Mouse (Mus musculus) lung, embryonic 16.5 days (tissue): Measurements from ENCODE around the gene Myo10. TPM values are rescaled to one million over a fixed set of nuclear protein-coding genes. Genes with fewer than 3 reads are reported as not detected.

Experiments used
- ATAC-seq: fragments of 200-750 bp; cut with Nextera tagmentation; 2 replicates; pipeline ENCODE4 v1.8.0; 2017; ENCODE audit warnings: low read depth, mild to moderate bottlenecking, moderate library complexity
- H3K27ac ChIP-seq: fragments of 300-500 bp; sonication (generic); 2 replicates; pipeline ENCODE4 v1.5.1; 2014; ENCODE audit warnings: mild to moderate bottlenecking, control low read depth, low read length
- H3K27me3 ChIP-seq: fragments of 300-500 bp; sonication (generic); 2 replicates; pipeline ENCODE4 v1.6.1; 2014; ENCODE audit warnings: low read depth, low read length, mixed read lengths; ENCODE audit not compliant: control insufficient read depth, insufficient read depth
- H3K36me3 ChIP-seq: fragments of 300-500 bp; sonication (generic); 2 replicates; pipeline ENCODE4 v1.6.1; 2014; ENCODE audit warnings: low read length; ENCODE audit not compliant: control insufficient read depth, insufficient read depth
- H3K4me1 ChIP-seq: fragments of 300-500 bp; sonication (generic); replicated peaks from 2 replicates; pipeline ENCODE4 v1.6.1; 2014; ENCODE audit warnings: low read length, mixed read lengths; ENCODE audit not compliant: control insufficient read depth, insufficient read depth
- H3K4me2 ChIP-seq: fragments of 300-500 bp; sonication (generic); 2 replicates; pipeline ENCODE4 v1.6.1; 2014; ENCODE audit warnings: low read depth, low read length, control low read depth
- H3K4me3 ChIP-seq: fragments of 300-500 bp; sonication (generic); 2 replicates; pipeline ENCODE4 v1.5.1; 2014; ENCODE audit warnings: mild to moderate bottlenecking, low read length, control low read depth
- H3K9ac ChIP-seq: fragments of 300-500 bp; sonication (generic); 2 replicates; pipeline ENCODE4 v1.6.1; 2014; ENCODE audit warnings: low read length, control low read depth
- H3K9me3 ChIP-seq: fragments of 300-500 bp; sonication (generic); 2 replicates; pipeline ENCODE4 v1.6.1; 2016; ENCODE audit warnings: low read length; ENCODE audit not compliant: control insufficient read depth
- WGBS: fragments of 180-500 bp; shearing (Covaris S2); extraction: QIAGEN DNeasy Blood & Tissue Kit; methylation state at CpG from one replicate; pipeline ENCODE4 v1.1.7; 2014; 5-methylcytosine and 5-hydroxymethylcytosine counted together
- polyA plus RNA-seq: library from polyadenylated mRNA; unstranded; fragments of >200 nt; fragmentation: Nextera tagmentation; extraction: Ambion mirVana; gene quantifications from 2 replicates; pipeline ENCODE4 v1.2.1, GENCODE M21; 2015

Myo10 gene
- polyA plus RNA-seq, 1 experiment from 2014 or later = 33.2 TPM

GRCm38 (mm10) chr15:25624263-25624662 is 1.9 kb downstream of the Myo10 start:
- H3K4me3 ChIP-seq = peak overlapping the region; percentile 90
- H3K9me3 ChIP-seq = no peaks in the 10 kb centered on the region
- WGBS = 41% methylated on average over 3 of the region's 3 CpGs
- no peak overlapping the region for H3K9ac ChIP-seq
- ATAC-seq = no peak
- H3K27ac ChIP-seq = no peak overlapping the region
- peaks cover 27% of the 10 kb centered on the region for H3K4me1 ChIP-seq
- H3K36me3 ChIP-seq = no peaks in the 10 kb centered on the region
- no peaks in the 10 kb centered on the region for H3K27me3 ChIP-seq
- H3K4me2 ChIP-seq = peak overlapping the region; percentile 81

GRCm38 (mm10) chr15:25625471-25625870 is 3.1 kb downstream of the Myo10 start:
- Histone ChIP-seq H3K27me3 (no peaks in the 10 kb centered on the region), H3K9ac (peak overlapping the region; percentile 56; the same call in 1 of the 2 replicates), H3K4me2 (peak overlapping the region; percentile 81), H3K27ac (no peak overlapping the region; the same call in 1 of the 2 replicates), H3K4me1 (peaks cover 28% of the 10 kb centered on the region), H3K9me3 (no peaks in the 10 kb centered on the region), H3K4me3 (no peak overlapping the region; the same call in none of the 2 replicates), H3K36me3 (no peaks in the 10 kb centered on the region)
- WGBS = 62% methylated on average over 4 of the region's 4 CpGs
- ATAC-seq = no peak

- Histone ChIP-seq H3K9me3 (no peaks in the 10 kb centered on the region), H3K9ac (no peak overlapping the region), H3K36me3 (no peaks in the 10 kb centered on the region), H3K4me2 (no peak overlapping the region), H3K4me1 (peaks cover 33% of the 10 kb centered on the region), H3K4me3 (no peak overlapping the region), H3K27ac (no peak overlapping the region), H3K27me3 (no peaks in the 10 kb centered on the region)
- WGBS = 67% methylated on average over 7 of the region's 7 CpGs
- no peak for ATAC-seq
These were observed 4.7 kb downstream of the Myo10 start for GRCm38 (mm10) chr15:25627012-25627411.

DNA sequence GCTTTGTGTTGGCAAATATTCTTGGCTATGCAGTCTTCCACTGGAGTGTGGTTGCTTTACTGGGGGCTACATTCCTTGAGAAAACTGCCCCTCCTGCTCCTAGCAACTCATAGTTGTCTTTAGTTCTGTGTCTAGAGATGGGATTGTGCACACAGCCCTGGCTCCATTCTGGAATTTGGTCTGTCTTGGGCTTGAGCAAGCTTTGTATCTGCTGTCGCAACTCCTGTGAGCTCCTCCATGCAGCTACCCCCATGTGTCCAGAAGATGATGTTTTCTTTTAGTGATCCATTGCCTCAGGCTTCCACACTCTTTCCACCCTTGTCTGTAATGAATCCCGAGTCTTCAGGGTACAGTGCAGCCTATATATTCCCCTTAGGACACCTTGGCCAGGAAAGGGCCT is 5.9 kb downstream of the Myo10 start:
- no peak overlapping the region for H3K4me2 ChIP-seq
- 85% methylated on average over 2 of the region's 2 CpGs for WGBS
- H3K36me3 ChIP-seq = no peaks in the 10 kb centered on the region
- H3K27ac ChIP-seq = no peak overlapping the region
- ATAC-seq = no peak
- no peaks in the 10 kb centered on the region for H3K27me3 ChIP-seq
- no peaks in the 10 kb centered on the region for H3K9me3 ChIP-seq
- peaks cover 45% of the 10 kb centered on the region for H3K4me1 ChIP-seq
- no peak overlapping the region for H3K4me3 ChIP-seq
- no peak overlapping the region for H3K9ac ChIP-seq

- Histone ChIP-seq H3K4me3 (no peak overlapping the region), H3K27me3 (no peaks in the 10 kb centered on the region), H3K4me2 (no peak overlapping the region), H3K4me1 (peaks cover 46% of the 10 kb centered on the region), H3K27ac (no peak overlapping the region), H3K9ac (no peak overlapping the region), H3K9me3 (no peaks in the 10 kb centered on the region), H3K36me3 (no peaks in the 10 kb centered on the region)
- no peak for ATAC-seq
- WGBS = 69% methylated on average over 9 of the region's 9 CpGs
These were observed 8.4 kb downstream of the Myo10 start for GRCm38 (mm10) chr15:25630716-25631115.

DNA sequence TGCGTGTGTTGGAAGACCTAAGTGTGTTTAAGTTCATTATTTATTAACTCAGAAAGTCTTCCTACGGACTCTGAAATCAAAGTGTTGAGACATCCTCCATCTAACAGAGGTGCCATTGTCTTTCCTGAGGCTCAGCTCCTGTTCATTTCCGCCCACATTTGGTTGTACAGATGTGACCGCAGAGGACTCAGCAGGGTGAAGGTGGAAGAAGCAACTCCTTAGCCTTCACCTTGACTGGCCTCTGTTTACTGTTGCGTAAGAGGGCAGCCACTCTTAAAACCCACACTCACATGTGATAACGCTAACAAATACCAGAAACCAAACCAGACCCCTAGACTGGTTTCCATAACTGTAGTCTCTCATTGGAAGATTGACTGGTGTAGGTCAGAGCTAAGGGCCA is 9.0 kb downstream of the Myo10 start:
- Histone ChIP-seq H3K9me3 (no peaks in the 10 kb centered on the region), H3K9ac (no peak overlapping the region), H3K36me3 (no peaks in the 10 kb centered on the region), H3K27ac (no peak overlapping the region; the same call in 1 of the 2 replicates), H3K4me1 (peaks cover 50% of the 10 kb centered on the region), H3K27me3 (no peaks in the 10 kb centered on the region), H3K4me3 (no peak overlapping the region), H3K4me2 (no peak overlapping the region)
- 68% methylated on average over 6 of the region's 6 CpGs for whole genome bisulfite sequencing
- no peak for ATAC-seq

DNA sequence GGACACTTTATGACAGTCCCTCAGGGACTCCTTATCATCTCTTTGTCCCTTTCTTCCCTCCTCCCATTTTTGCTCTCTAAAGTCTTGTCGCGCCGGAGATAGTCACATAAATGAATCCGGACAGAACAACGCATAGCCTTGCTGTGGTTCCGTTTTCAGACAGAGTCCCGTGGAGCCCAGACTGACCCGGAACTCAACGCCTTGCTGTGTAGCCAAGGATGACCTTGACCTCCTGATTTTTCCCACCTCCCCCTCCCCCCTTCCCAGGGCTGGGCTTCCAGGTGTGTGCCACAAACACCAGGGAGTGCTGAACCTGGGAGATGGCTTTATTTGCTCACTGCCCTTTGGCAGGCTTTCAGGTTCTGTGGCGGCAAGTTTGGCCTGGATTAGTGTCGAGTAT is 10.6 kb downstream of the Myo10 start:
- Histone ChIP-seq H3K4me1 (peaks cover 56% of the 10 kb centered on the region), H3K4me3 (no peak overlapping the region), H3K4me2 (no peak overlapping the region), H3K9me3 (no peaks in the 10 kb centered on the region), H3K27me3 (no peaks in the 10 kb centered on the region), H3K36me3 (no peaks in the 10 kb centered on the region), H3K9ac (no peak overlapping the region), H3K27ac (peak overlapping the region; percentile 4; the same call in 1 of the 2 replicates)
- no peak; the same call in 1 of the 2 replicates for ATAC-seq
- WGBS = 53% methylated on average over 11 of the region's 11 CpGs

GRCm38 (mm10) chr15:25633674-25634340 is 11.5 kb downstream of the Myo10 start:
- Histone ChIP-seq H3K4me2 (no peak overlapping the region), H3K36me3 (no peaks in the 10 kb centered on the region), H3K27ac (peak overlapping the region; percentile 16; the same call in 1 of the 2 replicates), H3K4me1 (peaks cover 59% of the 10 kb centered on the region), H3K4me3 (no peak overlapping the region), H3K9me3 (no peaks in the 10 kb centered on the region), H3K9ac (no peak overlapping the region), H3K27me3 (no peaks in the 10 kb centered on the region)
- WGBS = 76% methylated on average over 13 of the region's 13 CpGs
- 0 out of 2 replicates have a peak, but pooled peaks have one; percentile 29 for ATAC-seq

GRCm38 (mm10) chr15:25637727-25638126 is 15.4 kb downstream of the Myo10 start:
- Histone ChIP-seq H3K9me3 (no peaks in the 10 kb centered on the region), H3K27me3 (no peaks in the 10 kb centered on the region), H3K4me2 (no peak overlapping the region), H3K9ac (no peak overlapping the region), H3K27ac (0 out of 2 replicates have a peak overlapping the region, but pooled peaks have one; percentile 0), H3K4me3 (no peak overlapping the region), H3K36me3 (no peaks in the 10 kb centered on the region), H3K4me1 (peaks cover 77% of the 10 kb centered on the region)
- WGBS = 37% methylated on average over 9 of the region's 9 CpGs
- ATAC-seq = no peak
